Mouse (Mus musculus): ENCODE results near the gene Padi4. TPM values are rescaled to one million over a fixed set of nuclear protein-coding genes. Genes with fewer than 3 reads are reported as not detected.
A peak's percentile ranks its signal among the peaks of the same experiment; 100 is the strongest.

Gene Padi4
- polyA plus RNA-seq, 1 experiment from 2014 or later: 0.16 TPM

GRCm38 (mm10) chr4:140707615-140708014 is 66.4 kb downstream of the Padi4 start:
- Histone ChIP-seq H3K27ac (ENCODE audit: low read depth, low read length) (no peak overlapping the region), H3K36me3 (ENCODE audit: control insufficient read depth, insufficient read depth, low read length) (peaks cover 44% of the 10 kb centered on the region), H3K9me3 (ENCODE audit: control insufficient read depth, low read length) (no peaks in the 10 kb centered on the region), H3K4me3 (ENCODE audit: low read depth, low read length) (no peak overlapping the region), H3K4me1 (ENCODE audit: control insufficient read depth, insufficient read depth, low read length) (peaks cover 18% of the 10 kb centered on the region), H3K4me2 (ENCODE audit: low read depth, low read length) (no peak overlapping the region), H3K9ac (replicated peaks; ENCODE audit: low read depth, low read length) (no peak overlapping the region), H3K27me3 (ENCODE audit: control insufficient read depth, insufficient read depth, low read length) (no peaks in the 10 kb centered on the region)
- 90% methylated on average over 4 of the region's 4 CpGs for WGBS
- ATAC-seq (ENCODE audit: low read depth): no peak

GRCm38 (mm10) chr4:140704166-140704565 is 69.9 kb downstream of the Padi4 start:
- 39% methylated on average over 4 of the region's 4 CpGs for WGBS
- H3K4me1 ChIP-seq (ENCODE audit: control insufficient read depth, insufficient read depth, low read length): peaks cover 24% of the 10 kb centered on the region

GRCm38 (mm10) chr4:140703636-140704035 is 70.4 kb downstream of the Padi4 start:
- WGBS: 6% methylated on average over 8 of the region's 8 CpGs
- Histone ChIP-seq H3K36me3 (ENCODE audit: control insufficient read depth, insufficient read depth, low read length) (peaks cover 9% of the 10 kb centered on the region; the same call in 1 of the 2 replicates), H3K4me1 (ENCODE audit: control insufficient read depth, insufficient read depth, low read length) (peaks cover 24% of the 10 kb centered on the region), H3K4me3 (ENCODE audit: low read depth, low read length) (peak overlapping the region; percentile 89), H3K9ac (replicated peaks; ENCODE audit: low read depth, low read length) (0 out of 2 replicates have a peak overlapping the region, but pooled peaks have one; percentile 21), H3K9me3 (ENCODE audit: control insufficient read depth, low read length) (no peaks in the 10 kb centered on the region), H3K27ac (ENCODE audit: low read depth, low read length) (peak overlapping the region; percentile 95; the same call in 1 of the 2 replicates), H3K27me3 (ENCODE audit: control insufficient read depth, insufficient read depth, low read length) (no peaks in the 10 kb centered on the region), H3K4me2 (ENCODE audit: low read depth, low read length) (peak overlapping the region; percentile 66)
- peak; percentile 9; the same call in 1 of the 2 replicates for ATAC-seq (ENCODE audit: low read depth)

More at GRCm38 (mm10) chr4:140704166-140704565, 69.9 kb downstream of the Padi4 start:
- H3K27ac ChIP-seq (ENCODE audit: low read depth, low read length): peak overlapping the region; percentile 34; the same call in 1 of the 2 replicates
- H3K27me3 ChIP-seq (ENCODE audit: control insufficient read depth, insufficient read depth, low read length): no peaks in the 10 kb centered on the region
- 0 out of 2 replicates have a peak overlapping the region, but pooled peaks have one; percentile 21 for H3K9ac ChIP-seq (replicated peaks; ENCODE audit: low read depth, low read length)
- H3K4me2 ChIP-seq (ENCODE audit: low read depth, low read length): peak overlapping the region; percentile 66
- no peaks in the 10 kb centered on the region for H3K9me3 ChIP-seq (ENCODE audit: control insufficient read depth, low read length)
- no peak for ATAC-seq (ENCODE audit: low read depth)
- peaks cover 14% of the 10 kb centered on the region; the same call in 1 of the 2 replicates for H3K36me3 ChIP-seq (ENCODE audit: control insufficient read depth, insufficient read depth, low read length)
- peak overlapping the region; percentile 89; the same call in 1 of the 2 replicates for H3K4me3 ChIP-seq (ENCODE audit: low read depth, low read length)

- Histone ChIP-seq H3K27me3 (ENCODE audit: control insufficient read depth, insufficient read depth, low read length) (no peaks in the 10 kb centered on the region), H3K4me3 (ENCODE audit: low read depth, low read length) (peak overlapping the region; percentile 89), H3K4me2 (ENCODE audit: low read depth, low read length) (peak overlapping the region; percentile 66), H3K4me1 (ENCODE audit: control insufficient read depth, insufficient read depth, low read length) (peaks cover 24% of the 10 kb centered on the region), H3K36me3 (ENCODE audit: control insufficient read depth, insufficient read depth, low read length) (peaks cover 2% of the 10 kb centered on the region; the same call in 1 of the 2 replicates), H3K9me3 (ENCODE audit: control insufficient read depth, low read length) (no peaks in the 10 kb centered on the region), H3K9ac (replicated peaks; ENCODE audit: low read depth, low read length) (peak overlapping the region; percentile 95), H3K27ac (ENCODE audit: low read depth, low read length) (peak overlapping the region; percentile 95)
- WGBS: under 1% methylated on average over 26 of the region's 68 CpGs
- ATAC-seq (ENCODE audit: low read depth): peak; percentile 71
Measured at GRCm38 (mm10) chr4:140702611-140703327, 71.3 kb downstream of the Padi4 start.

GRCm38 (mm10) chr4:140701716-140702561 is 72.1 kb downstream of the Padi4 start:
- Histone ChIP-seq H3K9me3 (ENCODE audit: control insufficient read depth, low read length) (no peaks in the 10 kb centered on the region), H3K4me2 (ENCODE audit: low read depth, low read length) (peak overlapping the region; percentile 66), H3K27ac (ENCODE audit: low read depth, low read length) (peak overlapping the region; percentile 95), H3K4me3 (ENCODE audit: low read depth, low read length) (peak overlapping the region; percentile 89), H3K27me3 (ENCODE audit: control insufficient read depth, insufficient read depth, low read length) (no peaks in the 10 kb centered on the region), H3K36me3 (ENCODE audit: control insufficient read depth, insufficient read depth, low read length) (no peaks in the 10 kb centered on the region; the same call in 1 of the 2 replicates), H3K4me1 (ENCODE audit: control insufficient read depth, insufficient read depth, low read length) (peaks cover 19% of the 10 kb centered on the region), H3K9ac (replicated peaks; ENCODE audit: low read depth, low read length) (peak overlapping the region; percentile 95)
- 0% methylated on average over 39 of the region's 107 CpGs for WGBS
- 0 out of 2 replicates have a peak, but pooled peaks have one; percentile 8 for ATAC-seq (ENCODE audit: low read depth)

- no peaks in the 10 kb centered on the region for H3K27me3 ChIP-seq (ENCODE audit: control insufficient read depth, insufficient read depth, low read length)
- H3K27ac ChIP-seq (ENCODE audit: low read depth, low read length): peak overlapping the region; percentile 95
- no peaks in the 10 kb centered on the region for H3K9me3 ChIP-seq (ENCODE audit: control insufficient read depth, low read length)
- peaks cover 18% of the 10 kb centered on the region for H3K4me1 ChIP-seq (ENCODE audit: control insufficient read depth, insufficient read depth, low read length)
- WGBS: under 1% methylated on average over 52 of the region's 61 CpGs
- no peaks in the 10 kb centered on the region for H3K36me3 ChIP-seq (ENCODE audit: control insufficient read depth, insufficient read depth, low read length)
- ATAC-seq (ENCODE audit: low read depth): peak; percentile 72
- peak overlapping the region; percentile 95 for H3K9ac ChIP-seq (replicated peaks; ENCODE audit: low read depth, low read length)
- peak overlapping the region; percentile 66 for H3K4me2 ChIP-seq (ENCODE audit: low read depth, low read length)
- H3K4me3 ChIP-seq (ENCODE audit: low read depth, low read length): peak overlapping the region; percentile 89
Measured at GRCm38 (mm10) chr4:140701049-140701715, 72.9 kb downstream of the Padi4 start.

- 8% methylated on average over 20 of the region's 20 CpGs for WGBS
- no peak for ATAC-seq (ENCODE audit: low read depth)
- Histone ChIP-seq H3K36me3 (ENCODE audit: control insufficient read depth, insufficient read depth, low read length) (no peaks in the 10 kb centered on the region), H3K27me3 (ENCODE audit: control insufficient read depth, insufficient read depth, low read length) (no peaks in the 10 kb centered on the region), H3K9ac (replicated peaks; ENCODE audit: low read depth, low read length) (peak within 1 kb of the TSS; percentile 95), H3K9me3 (ENCODE audit: control insufficient read depth, low read length) (no peaks in the 10 kb centered on the region), H3K4me3 (ENCODE audit: low read depth, low read length) (peak within 1 kb of the TSS; percentile 89), H3K27ac (ENCODE audit: low read depth, low read length) (peak within 1 kb of the TSS; percentile 95), H3K4me2 (ENCODE audit: low read depth, low read length) (peak within 1 kb of the TSS; percentile 66), H3K4me1 (ENCODE audit: control insufficient read depth, insufficient read depth, low read length) (peaks cover 18% of the 10 kb centered on the region)
Measured at GRCm38 (mm10) chr4:140700269-140701018, 73.6 kb downstream of the Padi4 start, which contains the start of gene Rcc2. Gene Rcc2, plus strand, starts transcription at chr4:140700541.

Data from neural tube, embryonic 14.5 days (tissue).